Mouse (Mus musculus) liver, embryonic 16.5 days (tissue): ENCODE measurements around the gene Slc2a2. TPM values are rescaled to one million over a fixed set of nuclear protein-coding genes. Genes with fewer than 3 reads are reported as not detected.

ENCODE experiments used
- ATAC-seq: fragments of 200-750 bp; cut with Nextera tagmentation; 2 replicates; pipeline ENCODE4 v1.8.0; 2017; ENCODE audit warnings: low read depth, mild to moderate bottlenecking, moderate number of reproducible peaks, moderate library complexity
- H3K27ac ChIP-seq: fragments of 300-500 bp; sonication (generic); 2 replicates; pipeline ENCODE4 v1.5.1; 2014; ENCODE audit warnings: mild to moderate bottlenecking, low read length
- H3K27me3 ChIP-seq: fragments of 300-500 bp; sonication (generic); 2 replicates; pipeline ENCODE4 v1.6.1; 2014; ENCODE audit warnings: low read depth, low read length, mixed read lengths; ENCODE audit not compliant: control insufficient read depth, insufficient read depth
- H3K36me3 ChIP-seq: fragments of 300-500 bp; sonication (generic); 2 replicates; pipeline ENCODE4 v1.6.1; 2014; ENCODE audit warnings: mild to moderate bottlenecking; ENCODE audit not compliant: control insufficient read depth, insufficient read depth
- H3K4me1 ChIP-seq: fragments of 300-500 bp; sonication (generic); 2 replicates; pipeline ENCODE4 v1.6.1; 2014; ENCODE audit warnings: low read depth, low read length, mixed read lengths; ENCODE audit not compliant: control insufficient read depth
- H3K4me2 ChIP-seq: fragments of 300-500 bp; sonication (generic); 2 replicates; pipeline ENCODE4 v1.6.1; 2014; ENCODE audit warnings: low read depth, low read length, mixed read lengths
- H3K4me3 ChIP-seq: fragments of 300-500 bp; sonication (generic); 2 replicates; pipeline ENCODE4 v1.5.1; 2014; ENCODE audit warnings: low read depth, mild to moderate bottlenecking, low read length
- H3K9ac ChIP-seq: fragments of 300-500 bp; sonication (generic); 2 replicates; pipeline ENCODE4 v1.6.1; 2014; ENCODE audit warnings: low read depth, low read length
- H3K9me3 ChIP-seq: fragments of 300-500 bp; sonication (generic); replicated peaks from 2 replicates; pipeline ENCODE4 v1.6.1; 2016; ENCODE audit warnings: low read length; ENCODE audit not compliant: control insufficient read depth
- whole genome bisulfite sequencing: fragments of 180-500 bp; shearing (Covaris S2); extraction: QIAGEN DNeasy Blood & Tissue Kit; methylation state at CpG from one replicate; pipeline ENCODE4 v1.1.7; 2014; ENCODE audit not compliant: insufficient replicate concordance; 5-methylcytosine and 5-hydroxymethylcytosine counted together
- polyA plus RNA-seq: library from polyadenylated mRNA; unstranded; fragments of >200 nt; fragmentation: Nextera tagmentation; extraction: Ambion mirVana; gene quantifications from 2 replicates; pipeline ENCODE4 v1.2.1, GENCODE M21; 2015

Slc2a2 gene
- polyA plus RNA-seq, 1 experiment from 2014 or later: 48.4 TPM

GRCm38 (mm10) chr3:28721838-28722237, 24.1 kb downstream of the Slc2a2 start:
- Histone ChIP-seq H3K4me1 (peaks cover 2% of the 10 kb centered on the region; the same call in 1 of the 2 replicates), H3K4me3 (no peak overlapping the region), H3K27ac (peak overlapping the region; percentile 72), H3K27me3 (no peaks in the 10 kb centered on the region), H3K9me3 (no peaks in the 10 kb centered on the region), H3K9ac (no peak overlapping the region), H3K36me3 (no peaks in the 10 kb centered on the region), H3K4me2 (no peak overlapping the region)
- 33% methylated on average over 7 of the region's 7 CpGs for WGBS
- peak; percentile 70 for ATAC-seq

- H3K9me3 ChIP-seq: no peaks in the 10 kb centered on the region
- peak; percentile 46; the same call in 1 of the 2 replicates for ATAC-seq
Measured at GRCm38 (mm10) chr3:28722531-28722930, 24.8 kb downstream of the Slc2a2 start.

DNA sequence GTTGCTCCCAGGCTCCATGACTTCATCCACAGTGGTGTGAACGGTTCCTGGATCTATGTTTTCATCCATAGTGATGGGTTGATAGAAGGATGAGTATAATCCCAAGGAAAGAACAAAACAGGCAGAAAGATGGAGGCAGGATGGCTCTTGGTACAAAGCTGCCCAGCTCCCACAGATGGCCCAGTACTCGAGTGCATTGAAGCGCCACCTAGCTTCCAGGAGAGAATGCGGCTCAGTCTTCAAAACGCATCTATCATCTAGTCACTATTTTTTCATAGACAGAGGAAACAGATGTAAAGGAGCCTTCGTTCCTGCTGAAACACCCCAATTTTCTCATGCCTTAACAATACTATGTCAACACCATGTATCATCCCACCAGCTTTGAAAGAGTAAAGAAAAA, 25.8 kb downstream of the Slc2a2 start:
- Histone ChIP-seq H3K4me3 (no peak overlapping the region), H3K27me3 (no peaks in the 10 kb centered on the region), H3K36me3 (no peaks in the 10 kb centered on the region), H3K4me2 (no peak overlapping the region), H3K27ac (peak overlapping the region; percentile 34; the same call in 1 of the 2 replicates), H3K4me1 (peaks cover 2% of the 10 kb centered on the region; the same call in 1 of the 2 replicates), H3K9me3 (no peaks in the 10 kb centered on the region), H3K9ac (no peak overlapping the region)
- no peak for ATAC-seq
- WGBS: 54% methylated on average over 6 of the region's 6 CpGs

More at GRCm38 (mm10) chr3:28722531-28722930, 24.8 kb downstream of the Slc2a2 start:
- no peak overlapping the region for H3K4me3 ChIP-seq
- H3K27me3 ChIP-seq: no peaks in the 10 kb centered on the region
- H3K36me3 ChIP-seq: no peaks in the 10 kb centered on the region
- H3K27ac ChIP-seq: no peak overlapping the region
- H3K4me2 ChIP-seq: no peak overlapping the region
- H3K9ac ChIP-seq: no peak overlapping the region
- peaks cover 2% of the 10 kb centered on the region; the same call in 1 of the 2 replicates for H3K4me1 ChIP-seq

DNA sequence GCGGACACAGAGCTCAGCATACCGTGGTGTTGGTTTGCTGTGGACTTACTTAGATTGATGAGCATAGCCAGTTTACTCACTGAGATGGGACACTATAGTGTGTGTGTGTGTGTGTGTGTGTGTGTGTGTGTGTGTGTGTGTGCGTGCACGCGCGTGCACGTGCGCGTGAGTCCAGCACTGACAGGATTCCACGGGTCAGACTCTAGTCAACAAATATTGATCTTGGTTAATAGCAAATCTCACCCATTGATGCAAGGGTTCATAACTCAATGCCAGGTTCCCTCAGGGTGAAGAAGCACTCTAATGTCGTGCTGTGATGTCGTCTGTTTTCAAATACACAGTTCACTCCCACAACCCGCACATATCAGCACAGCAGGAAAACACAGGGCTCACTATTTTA, 27.5 kb downstream of the Slc2a2 start:
- peak; percentile 77 for ATAC-seq
- H3K4me3 ChIP-seq: no peak overlapping the region
- H3K27me3 ChIP-seq: no peaks in the 10 kb centered on the region
- no peaks in the 10 kb centered on the region for H3K36me3 ChIP-seq
- WGBS: 64% methylated on average over 13 of the region's 13 CpGs
- H3K27ac ChIP-seq: peak overlapping the region; percentile 59
- no peak overlapping the region for H3K9ac ChIP-seq
- peaks cover 2% of the 10 kb centered on the region; the same call in 1 of the 2 replicates for H3K4me1 ChIP-seq
- H3K9me3 ChIP-seq: no peaks in the 10 kb centered on the region
- no peak overlapping the region for H3K4me2 ChIP-seq

- H3K36me3 ChIP-seq: no peaks in the 10 kb centered on the region
- no peaks in the 10 kb centered on the region for H3K27me3 ChIP-seq
- ATAC-seq: no peak
- H3K4me3 ChIP-seq: no peak overlapping the region
- no peak overlapping the region for H3K9ac ChIP-seq
- H3K9me3 ChIP-seq: no peaks in the 10 kb centered on the region
- no peak overlapping the region for H3K4me2 ChIP-seq
- H3K4me1 ChIP-seq: peaks cover 2% of the 10 kb centered on the region; the same call in 1 of the 2 replicates
- H3K27ac ChIP-seq: peak overlapping the region; percentile 58; the same call in 1 of the 2 replicates
- 83% methylated on average over 7 of the region's 7 CpGs for WGBS
Measured at GRCm38 (mm10) chr3:28726356-28726755, 28.7 kb downstream of the Slc2a2 start.

DNA sequence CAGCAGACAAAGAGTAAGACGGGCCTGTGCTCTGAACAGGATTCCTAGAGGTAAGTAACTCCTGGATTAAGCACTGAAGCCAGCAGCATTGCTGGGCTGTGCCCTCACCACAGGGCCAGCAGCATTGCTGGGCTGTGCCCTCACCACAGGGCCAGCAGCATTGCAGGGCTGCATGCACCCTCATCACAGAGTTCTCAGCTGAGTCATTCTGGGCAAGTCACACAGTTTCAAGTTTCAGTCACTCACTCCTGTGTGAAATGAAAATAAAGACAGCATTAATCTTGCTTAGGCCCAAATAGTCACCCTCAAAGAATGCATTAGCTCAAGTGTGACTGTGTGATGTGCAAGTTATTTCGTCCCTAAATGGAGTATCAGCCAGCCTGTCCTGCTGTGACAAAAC, 37.0 kb downstream of the Slc2a2 start:
- 54% methylated on average over 2 of the region's 2 CpGs for WGBS
- H3K4me2 ChIP-seq: no peak overlapping the region
- no peaks in the 10 kb centered on the region for H3K9me3 ChIP-seq
- H3K36me3 ChIP-seq: no peaks in the 10 kb centered on the region
- H3K9ac ChIP-seq: no peak overlapping the region; the same call in 1 of the 2 replicates
- H3K4me1 ChIP-seq: no peaks in the 10 kb centered on the region; the same call in 1 of the 2 replicates
- no peak; the same call in 1 of the 2 replicates for ATAC-seq
- no peaks in the 10 kb centered on the region for H3K27me3 ChIP-seq
- H3K27ac ChIP-seq: no peak overlapping the region
- H3K4me3 ChIP-seq: no peak overlapping the region

- ATAC-seq: peak; percentile 73
- no peaks in the 10 kb centered on the region for H3K36me3 ChIP-seq
- no peaks in the 10 kb centered on the region; the same call in 1 of the 2 replicates for H3K4me1 ChIP-seq
- H3K27ac ChIP-seq: no peak overlapping the region
- WGBS: 58% methylated on average over 2 of the region's 2 CpGs
- H3K27me3 ChIP-seq: no peaks in the 10 kb centered on the region
- no peak overlapping the region for H3K9ac ChIP-seq
- H3K9me3 ChIP-seq: no peaks in the 10 kb centered on the region
- H3K4me3 ChIP-seq: no peak overlapping the region
- H3K4me2 ChIP-seq: no peak overlapping the region
Measured at GRCm38 (mm10) chr3:28736981-28737380, 39.3 kb downstream of the Slc2a2 start.

DNA sequence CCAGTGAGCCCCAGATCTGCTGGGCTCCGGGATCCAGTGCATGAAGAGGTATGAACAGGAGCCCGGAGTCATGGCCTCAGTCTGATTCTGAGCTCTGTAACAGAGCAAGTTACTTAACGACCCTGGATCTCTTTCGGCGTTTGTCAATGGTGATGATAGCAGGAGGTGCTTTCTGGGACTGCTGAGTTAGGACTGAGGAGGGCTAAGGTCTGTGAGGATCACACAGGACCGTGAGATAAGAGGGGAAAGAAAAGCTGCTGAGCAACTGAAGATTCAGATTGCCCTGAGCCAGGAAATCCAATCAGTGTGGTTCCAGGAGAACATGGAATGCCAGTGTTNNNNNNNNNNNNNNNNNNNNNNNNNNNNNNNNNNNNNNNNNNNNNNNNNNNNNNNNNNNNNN, 42.6 kb downstream of the Slc2a2 start:
- Histone ChIP-seq H3K27ac (no peak overlapping the region), H3K9ac (no peak overlapping the region), H3K4me1 (no peaks in the 10 kb centered on the region; the same call in 1 of the 2 replicates), H3K4me3 (no peak overlapping the region), H3K4me2 (no peak overlapping the region), H3K27me3 (no peaks in the 10 kb centered on the region), H3K36me3 (no peaks in the 10 kb centered on the region), H3K9me3 (no peaks in the 10 kb centered on the region)
- ATAC-seq: no peak
- 36% methylated on average over 6 of the region's 6 CpGs for WGBS

- Histone ChIP-seq H3K36me3 (no peaks in the 10 kb centered on the region), H3K4me3 (no peak overlapping the region), H3K9ac (no peak overlapping the region), H3K9me3 (no peaks in the 10 kb centered on the region), H3K4me1 (no peaks in the 10 kb centered on the region; the same call in 1 of the 2 replicates), H3K4me2 (no peak overlapping the region), H3K27me3 (no peaks in the 10 kb centered on the region), H3K27ac (no peak overlapping the region)
- ATAC-seq: no peak
- 46% methylated on average over 8 of the region's 8 CpGs for WGBS
Measured at GRCm38 (mm10) chr3:28743251-28743650, 45.5 kb downstream of the Slc2a2 start.
